Mouse (Mus musculus) lung, postnatal 0 days (tissue): ENCODE data around the gene Kcnk12.

Experiments used
- CTCF ChIP-seq: IDR thresholded peaks from 2 replicates; pipeline ENCODE4 v1.5.1; 2016; ENCODE audit warnings: antibody characterized with exemption, mild to moderate bottlenecking
- EP300 ChIP-seq: IDR thresholded peaks from 2 replicates; pipeline ENCODE4 v1.6.1; 2016; ENCODE audit warnings: antibody characterized with exemption, mild to moderate bottlenecking, control low read depth

DNA sequence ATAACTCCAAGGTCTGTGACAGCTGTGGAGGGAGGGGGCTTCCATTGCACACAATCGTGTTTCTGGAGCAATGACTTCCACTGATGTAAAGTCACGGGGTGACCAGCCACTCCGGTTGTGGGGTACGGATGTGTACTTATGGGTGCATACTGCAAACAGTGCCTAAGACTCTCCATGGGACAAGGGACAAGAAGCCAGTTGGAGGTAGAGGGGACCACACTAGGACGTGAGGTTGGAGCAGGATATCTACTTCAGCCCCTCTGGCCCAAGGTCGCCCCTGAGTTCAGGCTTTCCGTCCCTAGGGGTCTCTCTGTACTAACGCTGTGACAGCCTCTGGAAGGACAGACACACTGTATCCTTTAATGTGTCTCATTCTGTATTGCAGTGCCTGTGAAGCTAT, 63.3 kb downstream of the Kcnk12 start:
- no peak for TF ChIP-seq CTCF
- TF ChIP-seq EP300, result no peak
